Mouse (Mus musculus): Measurements from ENCODE around the gene Soga1. TPM values are rescaled to one million over a fixed set of nuclear protein-coding genes. Genes with fewer than 3 reads are reported as not detected.

Soga1 gene
- polyA plus RNA-seq (2012; rRNA removed) = 8.5 and 10.5 TPM in 2 replicates

DNA sequence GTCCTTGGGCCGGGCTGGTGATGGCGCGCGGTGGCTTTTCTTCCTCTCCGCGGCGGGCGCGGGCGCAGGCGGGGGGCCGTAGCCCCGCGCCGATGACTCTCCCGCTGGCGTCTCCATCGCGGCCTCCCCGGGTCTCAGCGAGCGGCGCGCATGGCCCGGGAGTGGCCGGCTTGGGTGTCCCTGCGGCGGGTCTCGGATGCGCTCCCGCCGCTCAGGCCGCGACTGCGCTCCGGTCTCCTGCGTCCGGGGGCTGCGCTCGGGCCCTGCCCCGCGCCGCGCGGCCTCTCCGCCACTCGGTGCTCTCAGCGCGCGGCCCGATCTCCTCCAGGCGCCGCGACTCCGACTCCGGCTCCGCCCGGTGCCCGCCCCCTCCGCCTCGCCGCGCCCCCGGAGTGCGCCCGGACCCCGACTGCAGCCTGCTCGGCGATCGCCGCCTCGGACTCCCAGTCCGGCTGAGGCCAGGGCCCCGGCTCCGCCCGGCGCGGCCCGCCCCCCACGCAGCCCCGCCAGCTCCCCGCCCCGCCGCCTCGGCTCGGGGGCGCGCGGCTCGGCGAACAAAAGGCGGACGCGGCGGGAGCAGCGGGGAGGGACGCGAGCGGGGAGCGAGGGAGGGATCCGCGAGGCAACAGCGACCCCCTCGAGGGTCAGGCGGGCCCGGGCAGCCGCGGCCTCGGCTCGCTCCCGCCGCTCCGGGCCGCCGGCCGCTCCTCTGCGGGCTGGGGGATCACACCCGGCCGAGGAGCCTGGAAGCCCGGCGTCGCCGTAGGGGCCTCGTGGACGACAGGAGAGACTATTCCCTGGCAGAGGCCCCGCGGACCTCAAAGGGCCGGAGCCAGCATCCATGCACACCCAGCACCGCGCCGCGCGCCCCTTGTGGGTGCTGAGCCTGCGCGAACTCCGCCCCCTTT is at the start of gene Soga1:
Gene Soga1 (minus strand): TSS at position 462 of the 908 bp plus-strand sequence.
- DNase-seq (ENCODE audit: extremely low spot score in 1 of 2, low spot score in 1 of 2) = peak in 1 of 2 experiments; percentile 75

DNA sequence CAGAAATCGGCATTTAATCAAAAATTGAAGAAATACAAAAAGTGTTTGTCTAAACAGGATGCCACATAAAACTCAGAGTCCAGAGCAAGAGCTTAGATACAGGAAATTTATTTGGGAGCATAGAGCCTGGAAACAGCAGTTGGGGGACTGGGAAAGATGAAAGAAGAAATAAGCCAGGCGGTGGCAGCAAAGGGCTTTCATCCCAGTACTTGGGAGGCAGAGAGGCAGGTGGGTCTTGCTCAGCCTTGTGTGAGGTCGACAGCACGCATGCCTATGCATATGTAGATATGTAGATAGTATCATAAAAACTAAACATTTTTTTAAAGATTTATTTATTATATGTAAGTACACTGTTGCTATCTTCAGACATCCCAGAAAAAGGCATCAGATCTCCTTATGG is 49.0 kb upstream of the Soga1 start:
- DNase-seq (ENCODE audit: extremely low spot score in 1 of 2, low spot score in 1 of 2) = peak in 1 of 2 experiments; percentile 37

DNA sequence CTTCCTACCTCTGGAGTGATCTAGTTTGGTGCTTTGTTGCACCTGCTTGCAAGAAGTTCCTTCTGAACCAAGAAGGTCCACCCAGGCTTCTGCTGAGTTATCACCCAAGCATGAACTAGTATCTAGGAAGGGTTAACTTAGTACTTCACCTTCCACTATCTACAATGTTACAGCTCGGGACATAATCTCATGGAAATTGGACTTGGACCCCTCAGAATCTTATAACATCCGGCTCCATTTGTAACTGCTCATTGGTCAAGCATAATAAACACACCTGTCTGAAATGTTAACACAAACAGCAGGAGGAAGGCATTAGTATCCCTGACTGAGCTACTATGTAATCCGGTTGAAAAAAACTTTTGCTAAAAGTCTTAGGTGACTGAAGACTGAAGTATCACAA is 48.3 kb upstream of the Soga1 start:
- no peak for DNase-seq (ENCODE audit: extremely low spot score in 1 of 2, low spot score in 1 of 2)

DNA sequence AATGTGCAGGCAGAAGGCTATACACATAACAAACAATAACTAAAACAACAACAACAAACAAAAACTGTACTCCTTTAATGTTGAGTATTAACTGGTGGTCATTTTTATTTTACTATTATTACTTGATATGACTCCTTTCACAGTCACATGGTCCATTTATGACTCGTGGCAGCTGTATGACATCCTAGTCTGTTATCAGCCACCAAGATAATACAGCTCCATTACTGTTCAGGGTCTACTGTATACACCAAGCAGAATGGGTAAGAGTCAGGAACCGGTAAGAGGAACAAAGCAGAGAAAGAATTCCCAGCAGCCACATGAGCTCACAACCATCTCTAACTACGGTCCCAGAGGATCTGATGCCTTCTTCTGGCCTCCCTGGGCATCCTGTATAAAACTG is 46.2 kb upstream of the Soga1 start:
- no peak for DNase-seq (ENCODE audit: extremely low spot score in 1 of 2, low spot score in 1 of 2)

DNA sequence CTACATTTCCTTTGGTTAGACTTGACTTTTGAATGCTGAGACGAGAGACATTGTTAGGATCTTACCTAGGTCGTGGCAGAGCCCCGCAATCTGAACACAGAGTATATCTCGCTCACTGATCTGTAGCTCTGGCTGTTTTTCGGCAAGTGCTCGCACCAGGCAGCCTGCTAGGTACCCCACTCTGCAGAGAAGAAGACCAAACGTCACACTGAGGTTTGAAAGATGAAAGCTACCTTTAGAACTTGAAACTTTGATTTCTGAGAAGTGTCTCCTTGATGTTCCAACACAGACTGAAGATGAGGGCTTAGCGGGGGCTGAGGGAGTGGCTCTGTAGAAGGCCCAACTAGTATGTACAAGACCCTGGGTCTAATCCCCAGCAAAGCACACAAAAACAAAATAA is 42.7 kb upstream of the Soga1 start:
- no peak for DNase-seq (ENCODE audit: extremely low spot score in 1 of 2, low spot score in 1 of 2)

DNA sequence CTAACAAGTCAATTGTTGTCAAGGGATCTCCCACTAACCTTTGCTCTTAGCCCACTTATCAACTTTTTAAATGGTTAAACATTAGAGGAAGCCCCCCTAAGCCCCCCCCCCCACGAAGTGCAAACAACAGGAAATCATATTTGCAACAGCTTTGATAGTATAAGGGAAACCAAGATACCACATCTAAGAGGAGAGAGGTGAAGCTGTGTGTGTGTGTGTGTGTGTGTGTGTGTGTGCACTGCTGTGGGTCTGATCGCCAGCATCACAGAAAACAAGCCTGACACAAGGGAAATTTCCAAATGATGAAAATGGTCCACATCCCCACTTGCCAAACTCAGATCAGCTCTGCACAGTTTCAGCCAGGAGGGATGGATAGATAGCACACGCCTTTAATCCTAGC is 40.0 kb upstream of the Soga1 start:
- DNase-seq (ENCODE audit: extremely low spot score in 1 of 2, low spot score in 1 of 2) = no peak

DNA sequence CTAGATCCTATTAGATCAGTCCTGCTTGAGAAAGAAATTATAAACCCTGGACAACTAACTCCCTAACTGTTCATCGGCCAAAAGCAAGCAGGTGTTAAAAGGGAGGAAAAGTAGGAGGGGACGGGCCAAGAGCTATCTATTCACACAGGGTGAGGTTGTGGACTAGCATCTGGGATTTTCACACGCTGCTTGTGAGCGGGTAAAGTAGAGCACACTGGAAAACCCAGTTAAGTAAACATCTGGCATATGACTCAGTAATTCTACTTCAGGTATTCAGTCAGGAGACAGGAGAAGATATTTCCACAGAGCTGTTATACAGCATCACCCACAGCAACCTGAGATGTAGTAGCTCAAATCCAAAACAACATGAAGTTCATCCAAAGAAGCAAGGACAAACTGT is 39.5 kb upstream of the Soga1 start:
- no peak for DNase-seq (ENCODE audit: extremely low spot score in 1 of 2, low spot score in 1 of 2)

DNA sequence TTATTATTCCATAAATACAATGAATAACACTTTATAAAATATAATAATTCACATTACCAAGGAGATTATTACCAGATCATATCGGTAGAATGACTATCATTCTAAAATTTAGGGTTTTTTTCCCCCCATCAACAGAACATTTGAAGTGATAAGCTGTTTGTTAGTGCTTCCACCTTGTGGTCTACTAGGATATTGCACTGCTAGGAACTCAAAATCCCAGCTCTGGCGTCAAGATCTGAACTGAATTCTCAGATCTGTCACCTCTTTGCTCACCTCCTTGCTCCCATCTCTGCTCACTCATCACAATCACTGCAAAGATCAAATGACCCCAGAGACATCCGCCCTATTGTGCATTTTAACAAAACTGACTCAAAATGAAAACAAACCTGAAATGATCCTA is 37.9 kb upstream of the Soga1 start:
- DNase-seq (ENCODE audit: extremely low spot score in 1 of 2, low spot score in 1 of 2) = peak in 1 of 2 experiments; percentile 49

DNA sequence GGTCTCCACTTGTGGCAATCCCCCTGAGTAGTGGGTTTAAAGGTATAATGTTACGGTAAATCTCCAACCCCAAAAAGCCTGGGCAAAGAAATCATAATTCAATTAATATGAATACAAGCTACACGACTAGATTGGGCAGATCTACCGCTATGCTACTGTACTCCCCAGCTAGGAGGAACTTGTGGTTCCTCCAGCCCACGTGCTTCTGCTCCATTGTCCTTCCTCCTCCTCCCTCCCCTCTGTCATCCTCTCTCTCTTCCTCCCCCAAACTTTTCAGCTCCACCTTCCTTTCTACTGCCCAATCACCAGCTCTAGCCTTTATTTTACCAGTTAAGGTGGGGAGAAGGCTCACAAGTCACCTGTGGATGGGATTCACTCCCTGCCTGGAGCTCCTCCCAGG is 29.2 kb upstream of the Soga1 start:
- DNase-seq (ENCODE audit: extremely low spot score in 1 of 2, low spot score in 1 of 2) = no peak

DNA sequence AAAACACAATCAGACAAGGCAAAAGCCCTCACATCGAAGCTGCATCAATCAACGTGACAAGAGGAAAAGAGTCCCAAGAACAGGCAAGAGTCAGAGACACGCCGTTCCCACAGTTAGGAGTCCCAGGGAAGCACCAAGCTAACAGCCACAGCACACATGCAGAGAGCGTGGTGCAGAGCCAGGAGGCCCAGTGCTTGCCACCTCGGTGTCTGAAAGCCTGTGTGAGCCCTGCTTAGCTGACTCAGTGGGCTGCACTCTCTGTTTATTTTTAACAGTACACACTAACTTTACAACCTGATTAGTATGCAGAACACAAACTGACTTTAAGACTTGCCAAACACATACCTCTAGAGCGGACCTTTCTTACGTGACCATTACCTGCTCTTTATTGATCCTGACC is 25.4 kb upstream of the Soga1 start:
- no peak for DNase-seq (ENCODE audit: extremely low spot score in 1 of 2, low spot score in 1 of 2)

DNA sequence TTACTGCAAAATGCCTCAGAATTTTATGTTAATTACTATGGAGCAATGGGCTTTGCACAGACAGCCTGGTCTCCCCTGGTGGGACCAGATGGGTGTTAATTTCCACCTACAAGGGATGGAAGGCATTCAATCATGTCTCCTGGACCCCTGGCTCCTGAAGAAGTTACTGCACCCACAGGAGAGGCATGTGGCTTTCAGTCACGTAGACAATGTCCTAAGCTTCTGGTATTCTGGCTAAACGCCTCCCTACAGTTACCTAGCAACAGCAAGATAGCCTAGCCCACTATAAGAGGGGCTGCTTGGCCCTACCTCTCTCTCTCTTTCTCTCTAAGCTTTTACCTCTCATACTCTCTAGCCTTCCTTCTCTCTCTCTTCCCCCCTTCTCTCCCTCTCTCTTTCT is 23.2 kb upstream of the Soga1 start:
- DNase-seq (ENCODE audit: extremely low spot score in 1 of 2, low spot score in 1 of 2) = no peak

DNA sequence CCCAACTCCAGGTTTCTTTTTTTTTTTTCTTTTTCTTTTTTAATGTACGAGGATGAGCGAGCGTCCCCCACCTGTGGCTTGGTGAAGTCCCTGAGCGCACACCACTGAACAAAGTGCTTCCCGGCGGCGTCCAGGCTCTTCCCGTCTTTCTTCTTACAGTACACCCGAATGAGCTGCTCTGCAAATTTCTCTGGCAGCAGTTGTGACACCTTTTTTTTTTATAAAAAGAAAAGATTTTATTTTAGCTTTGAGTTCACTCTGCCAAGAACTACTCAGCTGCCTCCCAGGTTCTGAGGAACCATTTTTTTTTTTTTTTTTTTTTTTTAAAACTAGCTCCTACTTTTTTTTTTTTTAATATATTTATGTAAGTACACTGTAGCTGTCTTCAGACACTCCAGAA is 22.6 kb upstream of the Soga1 start:
- no peak for DNase-seq (ENCODE audit: extremely low spot score in 1 of 2, low spot score in 1 of 2)

DNA sequence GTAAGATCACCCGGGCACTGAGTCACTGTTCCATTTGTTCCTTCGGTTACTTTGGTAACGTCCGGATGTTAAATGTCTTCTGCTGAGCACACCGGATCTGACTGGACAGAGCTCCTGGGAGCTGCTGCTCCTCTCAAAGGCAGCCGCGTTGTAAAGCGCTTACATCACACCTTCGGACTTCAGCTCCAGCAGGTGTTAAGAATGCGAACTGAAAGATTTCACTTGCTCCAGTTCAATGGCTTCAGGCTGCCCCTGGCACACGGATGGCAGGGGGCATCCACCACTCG is 21.2 kb upstream of the Soga1 start:
- DNase-seq (ENCODE audit: extremely low spot score in 1 of 2, low spot score in 1 of 2) = no peak

DNA sequence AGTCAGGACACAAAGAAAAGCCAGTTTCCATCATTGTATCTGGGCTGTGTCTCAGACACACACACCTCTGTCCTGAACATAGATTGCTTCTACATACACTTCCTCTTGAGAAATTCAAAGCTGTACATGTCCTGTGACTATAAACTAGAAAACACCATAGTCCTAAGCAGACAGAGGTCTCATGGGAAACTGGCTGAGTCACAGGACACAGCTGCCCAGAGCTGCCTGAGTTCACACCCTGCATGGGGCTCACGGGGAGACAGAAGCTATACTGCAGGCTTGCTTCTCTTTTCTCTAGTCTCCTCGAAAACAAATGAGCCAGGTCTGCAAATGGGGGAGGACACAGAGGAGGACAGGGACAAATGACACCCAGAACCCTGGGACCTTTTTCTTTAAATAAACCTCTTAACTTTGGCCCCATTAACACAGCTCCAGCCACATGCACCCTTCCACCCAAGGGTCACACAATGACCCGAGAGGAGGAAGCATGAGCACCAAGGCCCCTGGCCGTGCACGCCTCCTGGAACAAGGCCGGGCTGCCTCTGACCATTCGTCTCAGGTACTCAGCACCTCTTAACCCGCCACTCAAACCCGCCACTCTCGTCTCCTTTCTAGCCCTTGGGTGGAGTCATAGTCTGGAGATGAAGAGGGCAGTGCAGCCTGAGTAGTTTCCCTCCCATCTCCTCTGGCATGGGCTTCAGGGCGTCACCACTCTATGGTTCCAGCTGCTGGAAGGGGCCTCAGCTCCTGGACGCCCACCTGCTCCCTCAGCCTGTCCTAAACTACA is 20.7 kb upstream of the Soga1 start:
- no peak for DNase-seq (ENCODE audit: extremely low spot score in 1 of 2, low spot score in 1 of 2)

DNA sequence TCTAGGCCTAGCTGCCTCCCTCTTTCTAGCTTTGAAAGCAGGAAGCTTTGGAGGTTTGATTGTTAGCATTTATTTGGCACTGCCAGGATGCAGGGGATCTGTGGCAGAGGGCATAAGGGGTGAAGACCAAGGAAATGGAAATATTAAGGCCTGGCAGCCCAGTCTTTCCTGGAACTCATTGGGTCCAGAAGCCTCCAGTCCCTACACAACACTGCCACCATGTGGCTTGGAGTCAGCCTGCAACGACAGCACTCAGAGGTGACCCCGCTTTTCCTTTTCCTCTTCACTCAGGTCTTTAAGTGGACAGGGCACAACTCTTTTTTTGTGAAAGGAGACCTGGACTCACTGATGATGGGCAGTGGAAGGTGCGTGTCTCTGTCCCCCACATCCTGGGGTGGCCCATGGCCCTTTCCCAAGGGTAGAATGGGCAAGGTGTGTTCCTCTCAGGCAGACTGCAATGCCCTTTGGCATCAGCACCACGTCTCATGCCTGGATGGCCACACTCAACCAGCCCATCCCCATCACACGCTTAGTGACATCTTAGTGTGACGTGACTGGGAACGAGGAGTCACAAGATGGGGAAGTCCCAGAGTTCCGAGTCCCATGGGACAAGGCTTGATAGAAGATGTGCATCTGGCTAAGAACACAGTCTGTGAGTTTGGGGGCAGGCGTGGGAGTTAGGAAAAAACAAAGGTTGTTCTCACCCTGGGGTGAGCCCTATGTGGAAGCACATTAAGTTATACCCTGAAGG is 16.1 kb upstream of the Soga1 start:
- DNase-seq (ENCODE audit: extremely low spot score in 1 of 2, low spot score in 1 of 2) = peak in 1 of 2 experiments; percentile 81

DNA sequence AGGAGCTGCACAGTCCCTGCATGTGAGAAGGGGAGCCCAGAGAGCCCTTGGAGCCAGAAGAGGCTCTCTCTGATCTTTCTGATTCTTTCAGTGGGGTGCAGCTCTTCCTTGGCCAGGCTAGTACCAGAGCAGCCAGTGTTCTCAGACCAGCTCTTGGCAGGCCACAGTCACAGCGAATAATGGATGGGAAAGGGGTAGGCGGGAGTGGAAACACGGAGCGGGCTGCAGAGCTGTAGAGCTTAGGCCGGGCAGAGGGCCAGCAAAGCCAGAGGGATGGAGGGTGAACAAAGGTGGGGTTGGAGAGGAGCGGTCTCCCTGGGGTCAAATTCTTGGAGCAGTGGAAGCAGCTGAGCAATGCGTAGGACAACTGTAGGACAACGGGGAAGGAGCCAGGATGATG is 13.0 kb upstream of the Soga1 start:
- DNase-seq (ENCODE audit: extremely low spot score in 1 of 2, low spot score in 1 of 2) = no peak

DNA sequence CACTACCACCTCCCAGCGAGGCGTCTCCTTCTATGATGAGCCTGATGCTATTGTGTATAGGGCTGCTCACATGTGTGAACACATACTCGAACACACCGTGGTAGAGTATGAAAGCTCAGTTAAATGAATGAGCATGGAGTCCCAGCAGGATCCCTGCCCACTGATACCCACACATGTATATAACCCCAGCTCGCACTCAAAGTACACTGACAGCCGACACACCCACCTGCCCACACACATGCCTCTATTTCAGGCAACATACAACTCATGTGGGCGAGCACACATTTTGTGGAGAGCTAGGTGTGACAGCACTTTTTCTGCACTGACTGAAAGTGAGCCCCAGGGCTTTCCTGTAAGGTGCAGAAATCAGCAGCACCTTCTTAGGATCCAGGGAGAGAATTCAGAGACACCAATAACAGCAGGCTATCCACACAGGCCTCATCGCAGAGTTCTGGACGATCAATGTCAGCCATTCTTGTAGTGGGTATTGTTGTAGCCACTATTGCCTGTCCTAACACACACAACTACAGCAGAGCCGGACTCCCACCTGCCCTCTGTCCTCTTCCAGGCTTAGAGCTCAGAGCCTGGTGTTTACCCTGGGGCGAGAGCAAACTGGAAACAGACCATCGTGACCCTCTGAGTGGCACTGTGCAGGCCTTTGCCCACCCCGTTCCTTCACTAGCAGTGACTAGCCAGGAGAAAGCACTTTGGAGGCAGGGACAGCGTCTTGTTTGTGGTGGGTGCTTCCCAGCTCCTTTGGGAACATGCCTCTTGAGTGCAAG is 8.7 kb upstream of the Soga1 start:
- peak; percentile 80 to 81 for DNase-seq (ENCODE audit: extremely low spot score in 1 of 2, low spot score in 1 of 2)

DNA sequence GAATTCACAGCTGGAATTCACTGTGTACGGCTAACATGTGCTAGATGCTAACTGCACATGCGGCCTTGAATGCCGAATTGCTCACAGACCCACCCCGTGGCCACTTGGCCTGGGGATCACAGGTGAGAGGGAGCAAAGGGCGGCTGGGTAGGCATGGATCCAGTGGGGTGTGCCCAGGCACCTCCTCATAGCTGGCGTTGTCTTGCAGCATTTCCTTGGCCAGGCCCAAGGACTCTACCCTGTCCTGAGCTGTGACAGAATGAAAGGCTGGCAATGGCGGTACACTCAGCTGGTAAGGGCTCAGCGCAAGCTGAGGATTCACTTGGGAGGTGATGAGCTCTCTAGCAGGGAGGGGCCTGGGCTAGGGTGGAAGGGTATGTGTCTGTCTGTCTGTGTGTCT is 7.7 kb upstream of the Soga1 start, which contains the start of gene Tldc2:
Gene Tldc2 (plus strand): TSS at position 260 of the 400 bp plus-strand sequence.
- no peak for DNase-seq (ENCODE audit: extremely low spot score in 1 of 2, low spot score in 1 of 2)

DNA sequence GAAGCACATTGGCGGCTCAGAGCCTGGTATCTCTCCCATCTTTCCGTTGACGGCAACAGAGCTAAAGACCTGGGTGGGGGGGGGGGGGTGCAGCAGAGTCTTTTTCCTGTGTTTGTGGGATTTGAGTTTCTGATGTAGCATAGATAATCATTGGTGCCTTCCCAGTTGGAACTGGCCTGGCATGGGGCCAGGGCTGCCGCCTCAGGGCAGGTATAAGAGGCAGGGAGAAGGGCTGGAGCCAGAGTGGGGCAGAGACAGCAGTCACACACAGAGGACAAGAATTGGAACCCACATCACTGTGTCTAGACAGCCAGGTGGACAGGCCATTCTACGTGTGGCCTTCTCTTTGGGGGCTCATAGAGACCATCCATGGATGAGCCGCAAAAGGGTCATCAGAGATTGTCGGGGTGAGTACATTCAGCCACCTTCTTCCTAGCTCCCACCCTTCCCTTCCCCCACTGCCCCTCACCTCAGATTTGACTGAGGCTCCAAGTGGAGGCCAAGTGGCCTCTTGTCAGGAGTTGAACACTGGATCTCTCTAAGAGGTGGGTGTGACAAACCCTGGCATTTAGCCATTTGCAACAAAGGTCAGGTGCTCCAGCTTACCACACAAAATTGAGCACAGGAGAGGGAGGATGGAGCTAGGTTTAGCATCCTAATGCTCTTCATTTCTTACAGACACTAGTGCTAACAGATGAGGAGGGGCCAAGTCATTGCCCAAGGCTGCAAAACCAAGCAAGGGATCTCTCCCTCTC is 6.0 kb upstream of the Soga1 start:
- no peak for DNase-seq (ENCODE audit: extremely low spot score in 1 of 2, low spot score in 1 of 2)

DNA sequence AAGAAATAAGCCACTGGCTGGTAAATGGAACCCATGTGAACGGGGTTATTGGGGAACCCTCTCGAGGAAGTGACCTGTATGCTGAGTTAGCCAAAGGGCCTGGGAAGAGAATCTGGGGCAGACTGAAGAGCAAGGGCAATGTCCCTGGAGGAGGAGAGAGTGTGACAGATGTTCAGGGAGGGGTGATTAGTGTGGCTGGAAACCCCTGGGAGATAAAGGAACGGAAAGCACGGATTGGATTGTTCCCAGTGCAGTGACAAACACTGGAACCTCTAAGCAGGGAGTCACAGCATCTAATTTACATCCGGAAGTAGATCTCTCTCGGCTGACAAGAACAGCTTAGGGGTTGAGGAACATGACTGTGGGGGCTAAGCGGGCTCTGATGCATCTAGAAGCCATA is 2.9 kb upstream of the Soga1 start:
- no peak for DNase-seq (ENCODE audit: extremely low spot score in 1 of 2, low spot score in 1 of 2)

Data from frontal cortex, adult 2 months (tissue).